Mouse (Mus musculus): ENCODE data around the gene Usp53.
A peak's percentile ranks its signal among the peaks of the same experiment; 100 is the strongest.
"Not testable (repeated sequence)": the region's sequence is repeated elsewhere in the genome, so short reads cannot be mapped to it uniquely, and the experiment has no call there.

Gene Usp53

GRCm38 (mm10) chr3:122943387-122943890 is 40.9 kb downstream of the Usp53 start:
- no peak for DNase-seq (ENCODE audit: low spot score in 2 of 2)

- DNase-seq (ENCODE audit: low spot score in 2 of 2): no peak
These were observed 45.1 kb downstream of the Usp53 start for GRCm38 (mm10) chr3:122939215-122939614.

- DNase-seq (ENCODE audit: low spot score in 2 of 2): not testable (repeated sequence)
These were observed 47.1 kb downstream of the Usp53 start for GRCm38 (mm10) chr3:122937176-122937575.

GRCm38 (mm10) chr3:122932466-122932865 is 51.8 kb downstream of the Usp53 start:
- DNase-seq (ENCODE audit: low spot score in 2 of 2): no peak

GRCm38 (mm10) chr3:122929723-122930122 is 54.6 kb downstream of the Usp53 start:
- peak; percentile 27 to 55 for DNase-seq (ENCODE audit: low spot score in 2 of 2)

GRCm38 (mm10) chr3:122924009-122924914 is 60.0 kb downstream of the Usp53 start, which contains the start of gene 1810037I17Rik:
TSS of gene 1810037I17Rik (plus strand) at chr3:122924203.
- peak; percentile 94 to 95 for DNase-seq (ENCODE audit: low spot score in 2 of 2)

- DNase-seq (ENCODE audit: low spot score in 2 of 2): no peak
These were observed 61.2 kb downstream of the Usp53 start for GRCm38 (mm10) chr3:122923147-122923546.

GRCm38 (mm10) chr3:122921676-122922527 is 62.4 kb downstream of the Usp53 start:
- no peak for DNase-seq (ENCODE audit: low spot score in 2 of 2)

- no peak for DNase-seq (ENCODE audit: low spot score in 2 of 2)
These were observed 63.5 kb downstream of the Usp53 start for GRCm38 (mm10) chr3:122920572-122921435.

GRCm38 (mm10) chr3:122919260-122919659 is 65.0 kb downstream of the Usp53 start, which contains the start of gene Gm10959:
TSS of gene Gm10959 (minus strand) at chr3:122919360.
- no peak for DNase-seq (ENCODE audit: low spot score in 2 of 2)

- no peak for DNase-seq (ENCODE audit: low spot score in 2 of 2)
These were observed 65.6 kb downstream of the Usp53 start for GRCm38 (mm10) chr3:122918672-122919071.

GRCm38 (mm10) chr3:122916191-122916680 is 68.1 kb downstream of the Usp53 start:
- DNase-seq (ENCODE audit: low spot score in 2 of 2): no peak

GRCm38 (mm10) chr3:122915493-122915892 is 68.8 kb downstream of the Usp53 start:
- DNase-seq (ENCODE audit: low spot score in 2 of 2): no peak

- no peak for DNase-seq (ENCODE audit: low spot score in 2 of 2)
These were observed 76.5 kb downstream of the Usp53 start for GRCm38 (mm10) chr3:122907841-122908240.

GRCm38 (mm10) chr3:122903746-122904433 is 80.4 kb downstream of the Usp53 start:
- DNase-seq (ENCODE audit: low spot score in 2 of 2): peak in 1 of 2 experiments; percentile 12

- no peak for DNase-seq (ENCODE audit: low spot score in 2 of 2)
These were observed 86.1 kb downstream of the Usp53 start for GRCm38 (mm10) chr3:122898254-122898653.

- DNase-seq (ENCODE audit: low spot score in 2 of 2): no peak
These were observed 89.0 kb downstream of the Usp53 start for GRCm38 (mm10) chr3:122895189-122895731.

- DNase-seq (ENCODE audit: low spot score in 2 of 2): no peak
These were observed 89.5 kb downstream of the Usp53 start, which contains the start of gene Fabp2 for GRCm38 (mm10) chr3:122894772-122895171. TSS of gene Fabp2 (plus strand) at chr3:122895072.

- DNase-seq (ENCODE audit: low spot score in 2 of 2): no peak
These were observed 95.9 kb downstream of the Usp53 start for GRCm38 (mm10) chr3:122888371-122888819.

Measured in right cerebral cortex, postnatal 36 days (tissue).